Mouse (Mus musculus) limb, embryonic 14.5 days (tissue): Measurements from ENCODE around the gene Fhdc1. TPM values are rescaled to one million over a fixed set of nuclear protein-coding genes. Genes with fewer than 3 reads are reported as not detected.

Experiments used
- ATAC-seq: fragments of 200-750 bp; cut with Nextera tagmentation; 2 replicates; pipeline ENCODE4 v1.8.0; 2017; ENCODE audit warnings: low read depth, moderate number of reproducible peaks, moderate TSS enrichment; ENCODE audit not compliant: low FRiP score
- DNase-seq: peaks from one replicate; pipeline ENCODE4 v3.0.0-alpha.2; 2015; ENCODE audit warnings: low spot score
- H3K27ac ChIP-seq: fragments of 300-500 bp; sonication (generic); replicated peaks from 2 replicates; pipeline ENCODE4 v1.5.1; 2014; ENCODE audit warnings: low read depth, mild to moderate bottlenecking, low read length, moderate library complexity, mixed read lengths
- H3K27me3 ChIP-seq: fragments of 300-500 bp; sonication (generic); 2 replicates; pipeline ENCODE4 v1.6.1; 2014; ENCODE audit warnings: low read length, mixed read lengths; ENCODE audit not compliant: control insufficient read depth, insufficient read depth
- H3K36me3 ChIP-seq: fragments of 300-500 bp; sonication (generic); 2 replicates; pipeline ENCODE4 v1.6.1; 2014; ENCODE audit warnings: mild to moderate bottlenecking, low read length, moderate library complexity, mixed read lengths; ENCODE audit not compliant: control insufficient read depth, insufficient read depth
- H3K4me1 ChIP-seq: fragments of 300-500 bp; sonication (generic); 2 replicates; pipeline ENCODE4 v1.6.1; 2014; ENCODE audit warnings: antibody characterized with exemption, low read length, mixed read lengths; ENCODE audit not compliant: control insufficient read depth, insufficient read depth
- H3K4me2 ChIP-seq: fragments of 300-500 bp; sonication (generic); replicated peaks from 2 replicates; pipeline ENCODE4 v1.6.1; 2014; ENCODE audit warnings: low read depth, mild to moderate bottlenecking, low read length, moderate library complexity; ENCODE audit not compliant: severe bottlenecking
- H3K4me3 ChIP-seq: fragments of 300-500 bp; sonication (generic); replicated peaks from 2 replicates; pipeline ENCODE4 v1.5.1; 2014; ENCODE audit warnings: low read length
- H3K9ac ChIP-seq: fragments of 300-500 bp; sonication (generic); 2 replicates; pipeline ENCODE4 v1.6.1; 2014; ENCODE audit warnings: mild to moderate bottlenecking, low read depth, low read length, moderate library complexity; ENCODE audit not compliant: severe bottlenecking
- H3K9me3 ChIP-seq: fragments of 300-500 bp; sonication (generic); 2 replicates; pipeline ENCODE4 v1.6.1; 2016; ENCODE audit warnings: low read length; ENCODE audit not compliant: control insufficient read depth
- POLR2A ChIP-seq: fragments of 200-500 bp; IDR thresholded peaks from 2 replicates; pipeline ENCODE4 v1.8.0; 2012; ENCODE audit warnings: inconsistent platforms, mild to moderate bottlenecking, moderate library complexity, borderline replicate concordance; ENCODE audit not compliant: insufficient read depth, insufficient read length; ENCODE audit errors: extremely low read depth
- WGBS: fragments of 180-500 bp; shearing (Covaris S2); extraction: QIAGEN DNeasy Blood & Tissue Kit; methylation state at CpG from one replicate; pipeline ENCODE4 v1.1.7; 2014; 5-methylcytosine and 5-hydroxymethylcytosine counted together
- polyA plus RNA-seq, 2 experiments: library from polyadenylated mRNA; depleted of rRNA in 1 of 2; stranded (reverse) in 1 of 2; unstranded in 1 of 2; fragments of >200 nt; fragmentation: Nextera tagmentation in 1 of 2; extraction: Ambion mirVana in 1 of 2; gene quantifications; 2 replicates each; pipeline versions ENCODE4 v1.2.1 to v1.2.3; 2012 to 2014

Gene Fhdc1
- polyA plus RNA-seq, 2 experiments = 2.9 to 7.5 TPM

DNA sequence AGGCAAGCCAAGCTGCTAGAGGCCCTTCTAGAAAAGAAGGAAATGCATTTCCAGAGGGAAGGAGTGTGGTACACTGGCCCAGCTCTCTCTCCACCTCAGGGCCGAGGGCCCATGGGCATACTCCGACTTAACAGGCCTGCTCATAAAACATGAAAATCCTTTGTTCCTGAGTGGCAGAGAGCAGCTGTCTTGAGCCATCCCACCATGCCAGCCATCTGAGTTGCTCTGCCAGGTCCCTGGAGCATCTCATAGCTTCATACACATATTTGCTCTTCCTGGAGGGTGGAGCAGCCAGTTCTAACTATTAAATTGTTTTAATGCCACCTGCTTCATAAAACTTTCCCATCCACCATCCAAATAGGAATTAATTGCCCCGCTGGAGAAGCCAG is 70.8 kb downstream of the Fhdc1 start:
- H3K9ac ChIP-seq = no peak overlapping the region
- no peak overlapping the region for H3K27ac ChIP-seq
- no peaks in the 10 kb centered on the region for H3K9me3 ChIP-seq
- no peak for DNase-seq
- no peaks in the 10 kb centered on the region for H3K27me3 ChIP-seq
- no peak overlapping the region for H3K4me2 ChIP-seq
- 33% methylated on average over 3 of the region's 3 CpGs for whole genome bisulfite sequencing
- no peaks in the 10 kb centered on the region for H3K36me3 ChIP-seq
- peaks cover 19% of the 10 kb centered on the region for H3K4me1 ChIP-seq
- ATAC-seq = no peak
- H3K4me3 ChIP-seq = no peak overlapping the region
- no peak for TF ChIP-seq POLR2A

- WGBS = 48% methylated on average over 13 of the region's 13 CpGs
- H3K27me3 ChIP-seq = no peaks in the 10 kb centered on the region
- no peak for TF ChIP-seq POLR2A
- no peak overlapping the region for H3K4me2 ChIP-seq
- H3K36me3 ChIP-seq = no peaks in the 10 kb centered on the region
- no peak overlapping the region for H3K9ac ChIP-seq
- ATAC-seq (no peak), DNase-seq (no peak)
- H3K9me3 ChIP-seq = no peaks in the 10 kb centered on the region
- H3K27ac ChIP-seq = no peak overlapping the region
- no peak overlapping the region for H3K4me3 ChIP-seq
- peaks cover 19% of the 10 kb centered on the region for H3K4me1 ChIP-seq
Measured at GRCm38 (mm10) chr3:84408756-84409473, 71.3 kb downstream of the Fhdc1 start.

DNA sequence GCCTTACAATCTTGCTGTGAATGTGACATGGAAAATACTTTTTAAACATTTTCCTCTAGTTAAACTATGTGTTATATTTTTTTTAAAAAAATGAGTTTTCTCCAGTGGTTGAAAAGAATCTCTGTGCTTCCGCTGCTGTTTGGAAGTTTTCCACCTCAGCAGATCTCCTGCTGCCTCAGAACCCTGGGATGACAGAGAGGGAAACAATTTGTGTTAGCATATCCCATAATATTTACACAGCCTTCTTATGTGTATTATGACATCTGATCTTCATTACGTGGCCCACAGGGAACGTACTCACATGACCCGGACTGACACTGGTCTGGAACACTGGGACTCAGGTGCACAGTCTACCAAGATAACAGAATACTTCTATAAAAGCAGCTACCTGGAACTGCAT is 74.7 kb downstream of the Fhdc1 start:
- Histone ChIP-seq H3K4me2 (no peak overlapping the region), H3K4me1 (peaks cover 19% of the 10 kb centered on the region), H3K4me3 (no peak overlapping the region), H3K27me3 (no peaks in the 10 kb centered on the region), H3K9me3 (no peaks in the 10 kb centered on the region), H3K9ac (no peak overlapping the region), H3K27ac (no peak overlapping the region), H3K36me3 (no peaks in the 10 kb centered on the region)
- WGBS = 61% methylated on average over 4 of the region's 4 CpGs
- DNase-seq (no peak), ATAC-seq (no peak)
- TF ChIP-seq POLR2A = no peak

DNA sequence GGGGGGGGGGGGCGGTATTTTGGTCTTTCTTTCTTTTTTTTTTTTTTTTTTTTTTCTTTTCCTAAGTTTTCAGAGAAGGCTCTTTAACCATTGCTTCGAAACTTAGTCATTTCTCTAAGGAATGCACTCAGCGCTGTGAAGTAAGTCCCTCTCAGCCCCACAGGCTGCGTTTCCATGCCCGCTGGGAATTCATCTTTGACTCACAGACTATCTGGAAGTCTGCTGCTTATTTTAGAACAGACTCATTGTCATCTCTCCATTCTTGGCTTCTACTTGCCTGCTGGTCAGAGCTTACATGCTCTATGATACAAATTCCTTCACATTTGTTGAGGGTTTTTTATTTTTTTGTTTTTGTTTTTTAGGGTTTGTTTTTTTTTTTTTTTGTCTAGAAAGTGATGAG is 76.8 kb downstream of the Fhdc1 start:
- TF ChIP-seq POLR2A = no peak
- Histone ChIP-seq H3K36me3 (no peaks in the 10 kb centered on the region), H3K27ac (no peak overlapping the region), H3K4me2 (no peak overlapping the region), H3K9ac (no peak overlapping the region), H3K9me3 (no peaks in the 10 kb centered on the region), H3K4me3 (no peak overlapping the region), H3K27me3 (no peaks in the 10 kb centered on the region), H3K4me1 (peaks cover 13% of the 10 kb centered on the region)
- ATAC-seq (no peak), DNase-seq (no peak)
- 59% methylated on average over 5 of the region's 5 CpGs for WGBS

DNA sequence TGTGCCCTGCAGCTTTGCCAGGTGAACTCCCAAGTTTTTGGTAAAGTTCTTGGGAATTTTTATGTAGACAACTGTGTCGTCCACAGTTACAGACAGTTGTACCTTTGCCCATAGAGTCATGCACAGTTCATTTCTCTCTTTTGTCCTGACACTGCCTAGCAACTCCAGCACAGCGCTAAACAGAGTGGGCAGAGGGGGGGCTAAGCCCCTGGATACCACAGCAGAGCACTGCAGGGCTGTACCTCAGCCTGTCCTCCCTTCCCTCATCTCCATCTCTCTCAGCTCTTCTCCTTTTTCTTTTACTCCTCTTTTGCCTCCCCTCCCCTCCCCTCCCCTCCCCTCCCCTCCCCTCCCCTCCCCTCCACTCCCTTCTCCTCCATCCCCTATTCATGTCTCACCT is 77.5 kb downstream of the Fhdc1 start:
- H3K4me1 ChIP-seq = peaks cover 13% of the 10 kb centered on the region
- H3K27ac ChIP-seq = no peak overlapping the region
- WGBS = 57% methylated on average over 2 of the region's 2 CpGs
- H3K27me3 ChIP-seq = no peaks in the 10 kb centered on the region
- H3K4me2 ChIP-seq = no peak overlapping the region
- no peaks in the 10 kb centered on the region for H3K36me3 ChIP-seq
- no peak overlapping the region for H3K9ac ChIP-seq
- TF ChIP-seq POLR2A = no peak
- H3K4me3 ChIP-seq = no peak overlapping the region
- H3K9me3 ChIP-seq = no peaks in the 10 kb centered on the region
- DNase-seq (no peak), ATAC-seq (no peak)
